Mouse (Mus musculus) lung, adult 2 months (tissue): ENCODE measurements at regions not wholly inside any gene's neighbourhood (a gene's known extent, or its start where the extent isn't known, plus 50 kb on each side); places are given as distances from the start of the nearest gene placed in this dataset.

Experiments used
- DNase-seq: peaks from one replicate; pipeline ENCODE4 v3.0.0; 2022
- H3K4me1 ChIP-seq: fragments of 200-500 bp; 2 replicates; pipeline ENCODE4 v1.6.1; 2011; ENCODE audit warnings: low read length; ENCODE audit not compliant: control insufficient read depth, insufficient read depth
- H3K4me3 ChIP-seq: fragments of 200-500 bp; replicated peaks from 2 replicates; pipeline ENCODE3; 2011; ENCODE audit warnings: low read depth, mild to moderate bottlenecking, control low read depth, low read length; ENCODE audit errors: extremely low read depth
- CTCF ChIP-seq: fragments of 200-500 bp; IDR thresholded peaks from 2 replicates; pipeline ENCODE4 v1.5.1; 2011; ENCODE audit warnings: mild to moderate bottlenecking, low read length, control low read depth; ENCODE audit not compliant: insufficient read depth
- POLR2A ChIP-seq: fragments of 200-500 bp; IDR thresholded peaks from 2 replicates; pipeline ENCODE4 v1.6.1; 2011; ENCODE audit warnings: low read depth, mild to moderate bottlenecking, control low read depth, low read length, borderline replicate concordance; ENCODE audit errors: extremely low read depth
- WGBS: fragments of 180-500 bp; shearing (Covaris S2); methylation state at CpG from one replicate; pipeline ENCODE4 v1.1.7; 2018; 5-methylcytosine and 5-hydroxymethylcytosine counted together

GRCm38 (mm10) chr13:10741391-10741790 is 380.7 kb upstream of the Chrm3 start:
- 69% methylated on average over 2 of the region's 2 CpGs for WGBS
- TF ChIP-seq POLR2A (no peak), CTCF (no peak)
- Histone ChIP-seq H3K4me3 (no peak overlapping the region), H3K4me1 (no peaks in the 10 kb centered on the region)
- DNase-seq = no peak

GRCm38 (mm10) chr13:10725745-10726171 is 365.1 kb upstream of the Chrm3 start:
- 48% methylated on average over 3 of the region's 3 CpGs for WGBS
- no peak for DNase-seq
- no peak overlapping the region for H3K4me3 ChIP-seq
- TF ChIP-seq POLR2A (no peak), CTCF (no peak)
- H3K4me1 ChIP-seq = no peaks in the 10 kb centered on the region

GRCm38 (mm10) chr13:10725335-10725734 is 364.7 kb upstream of the Chrm3 start:
- H3K4me3 ChIP-seq = no peak overlapping the region
- no peak for DNase-seq
- H3K4me1 ChIP-seq = no peaks in the 10 kb centered on the region
- TF ChIP-seq POLR2A = no peak
- TF ChIP-seq CTCF = no peak
- 60% methylated on average over 5 of the region's 5 CpGs for WGBS

- no peak for DNase-seq
- TF ChIP-seq CTCF (no peak), POLR2A (no peak)
- Histone ChIP-seq H3K4me1 (no peaks in the 10 kb centered on the region), H3K4me3 (no peak overlapping the region)
- WGBS = 86% methylated on average over 3 of the region's 3 CpGs
Observed at GRCm38 (mm10) chr13:10720639-10721038, 360.0 kb upstream of the Chrm3 start.

- no peak for DNase-seq
- H3K4me1 ChIP-seq = no peaks in the 10 kb centered on the region; the same call in 1 of the 2 replicates
- 76% methylated on average over 5 of the region's 5 CpGs for WGBS
- TF ChIP-seq POLR2A (no peak), CTCF (no peak)
- no peak overlapping the region for H3K4me3 ChIP-seq
Observed at GRCm38 (mm10) chr13:10711451-10711850, 350.8 kb upstream of the Chrm3 start.

GRCm38 (mm10) chr13:10710909-10711308 is 350.3 kb upstream of the Chrm3 start:
- no peak for DNase-seq
- Histone ChIP-seq H3K4me3 (no peak overlapping the region), H3K4me1 (no peaks in the 10 kb centered on the region; the same call in 1 of the 2 replicates)
- 70% methylated on average over 4 of the region's 4 CpGs for WGBS
- TF ChIP-seq POLR2A (no peak), CTCF (no peak)

GRCm38 (mm10) chr13:10697146-10697545 is 336.5 kb upstream of the Chrm3 start:
- Histone ChIP-seq H3K4me1 (no peaks in the 10 kb centered on the region), H3K4me3 (no peak overlapping the region)
- 96% methylated on average over 5 of the region's 5 CpGs for WGBS
- TF ChIP-seq CTCF (no peak), POLR2A (no peak)
- no peak for DNase-seq

GRCm38 (mm10) chr13:10696181-10696977 is 335.7 kb upstream of the Chrm3 start:
- TF ChIP-seq POLR2A = no peak
- TF ChIP-seq CTCF = no peak
- 31% methylated on average over 1 of the region's 1 CpGs for WGBS
- H3K4me3 ChIP-seq = no peak overlapping the region
- H3K4me1 ChIP-seq = no peaks in the 10 kb centered on the region
- DNase-seq = peak; percentile 12

- WGBS = 80% methylated on average over 2 of the region's 2 CpGs
- no peaks in the 10 kb centered on the region for H3K4me1 ChIP-seq
- no peak for DNase-seq
- TF ChIP-seq POLR2A = no peak
- no peak for TF ChIP-seq CTCF
- no peak overlapping the region for H3K4me3 ChIP-seq
Observed at GRCm38 (mm10) chr13:10691307-10691706, 330.7 kb upstream of the Chrm3 start.

GRCm38 (mm10) chr13:10687379-10687778 is 326.7 kb upstream of the Chrm3 start:
- no peak for DNase-seq
- Histone ChIP-seq H3K4me1 (no peaks in the 10 kb centered on the region), H3K4me3 (no peak overlapping the region)
- no peak for TF ChIP-seq POLR2A
- no peak for TF ChIP-seq CTCF
- 62% methylated on average over 5 of the region's 5 CpGs for WGBS
